Mouse (Mus musculus) forebrain, embryonic 13.5 days (tissue): ENCODE results near the gene Bbs7. TPM values are rescaled to one million over a fixed set of nuclear protein-coding genes. Genes with fewer than 3 reads are reported as not detected.
"Not testable (repeated sequence)": the region's sequence is repeated elsewhere in the genome, so short reads cannot be mapped to it uniquely, and the experiment has no call there.

Experiments used
- ATAC-seq: fragments of 200-750 bp; cut with Nextera tagmentation; 2 replicates; pipeline ENCODE4 v1.8.0; 2017
- H3K27ac ChIP-seq: fragments of 300-500 bp; sonication (generic); 2 replicates; pipeline ENCODE4 v1.5.1; 2015; ENCODE audit warnings: inconsistent platforms, mild to moderate bottlenecking, moderate library complexity
- H3K27me3 ChIP-seq: fragments of 300-500 bp; sonication (generic); 2 replicates; pipeline ENCODE4 v1.6.1; 2015; ENCODE audit warnings: mild to moderate bottlenecking, inconsistent platforms
- H3K36me3 ChIP-seq: fragments of 300-500 bp; sonication (generic); 2 replicates; pipeline ENCODE4 v1.6.1; 2015; ENCODE audit warnings: mild to moderate bottlenecking, inconsistent platforms; ENCODE audit not compliant: poor library complexity, severe bottlenecking
- H3K4me1 ChIP-seq: fragments of 300-500 bp; sonication (generic); 2 replicates; pipeline ENCODE4 v1.6.1; 2015; ENCODE audit warnings: inconsistent platforms
- H3K4me2 ChIP-seq: fragments of 300-500 bp; sonication (generic); 2 replicates; pipeline ENCODE4 v1.6.1; 2015; ENCODE audit warnings: inconsistent platforms, mild to moderate bottlenecking, moderate library complexity
- H3K4me3 ChIP-seq: fragments of 300-500 bp; sonication (generic); 2 replicates; pipeline ENCODE4 v1.5.1; 2015; ENCODE audit warnings: mild to moderate bottlenecking, inconsistent platforms
- H3K9ac ChIP-seq: fragments of 300-500 bp; sonication (generic); 2 replicates; pipeline ENCODE4 v1.6.1; 2015; ENCODE audit warnings: mild to moderate bottlenecking, inconsistent platforms
- H3K9me3 ChIP-seq: fragments of 300-500 bp; sonication (generic); replicated peaks from 2 replicates; pipeline ENCODE4 v1.6.1; 2016; ENCODE audit warnings: inconsistent platforms
- WGBS: fragments of 180-500 bp; shearing (Covaris S2); methylation state at CpG from one replicate; pipeline ENCODE4 v1.1.7; 2015; 5-methylcytosine and 5-hydroxymethylcytosine counted together
- polyA plus RNA-seq: library from polyadenylated mRNA; unstranded; fragments of >200 nt; fragmentation: Nextera tagmentation; extraction: Ambion mirVana; gene quantifications from 2 replicates; pipeline ENCODE4 v1.2.1, GENCODE M21; 2015

Gene Bbs7
- 20.1 and 20.3 TPM in 2 replicates for polyA plus RNA-seq

DNA sequence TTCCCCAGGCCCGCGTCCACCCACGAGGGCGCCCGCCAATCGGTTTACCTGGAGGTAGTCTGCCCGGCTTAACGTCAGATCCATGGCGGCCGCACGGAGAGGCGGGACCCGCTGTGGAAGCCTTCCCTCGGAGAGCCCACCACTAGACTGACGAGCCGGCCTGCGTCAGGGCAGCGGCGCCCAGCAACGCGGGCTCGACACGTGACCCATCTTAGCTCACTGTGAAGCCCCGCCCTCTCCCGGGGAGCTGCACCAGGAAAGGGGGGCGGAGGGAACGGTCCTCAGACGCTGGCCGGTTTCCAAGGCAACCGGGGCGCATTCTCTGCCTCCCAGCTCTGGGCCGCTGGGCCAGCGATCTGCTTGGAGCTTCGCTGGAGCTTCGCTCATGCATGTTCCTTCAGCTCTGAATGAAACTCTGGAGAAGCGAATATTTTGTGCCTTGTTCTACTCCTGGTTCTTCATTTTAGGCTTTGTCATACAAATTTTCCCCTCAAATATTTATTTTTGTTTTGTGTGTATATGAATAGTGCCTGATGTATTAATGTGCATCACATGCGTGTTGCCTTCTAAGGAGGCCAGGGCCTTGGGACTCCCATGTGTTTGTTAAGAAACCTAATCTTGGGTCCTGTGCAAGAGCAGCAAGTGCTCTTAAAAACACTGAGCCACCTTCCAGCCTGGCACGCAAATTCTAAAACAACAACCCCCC is at the start of gene Bbs7:
Gene Bbs7 (minus strand): TSS at position 276 of the 706 bp plus-strand sequence.
- peak within 1 kb of the TSS; percentile 84 for H3K9ac ChIP-seq
- 5% methylated on average over 35 of the region's 38 CpGs for WGBS
- peak within 1 kb of the TSS; percentile 63 for H3K27ac ChIP-seq

DNA sequence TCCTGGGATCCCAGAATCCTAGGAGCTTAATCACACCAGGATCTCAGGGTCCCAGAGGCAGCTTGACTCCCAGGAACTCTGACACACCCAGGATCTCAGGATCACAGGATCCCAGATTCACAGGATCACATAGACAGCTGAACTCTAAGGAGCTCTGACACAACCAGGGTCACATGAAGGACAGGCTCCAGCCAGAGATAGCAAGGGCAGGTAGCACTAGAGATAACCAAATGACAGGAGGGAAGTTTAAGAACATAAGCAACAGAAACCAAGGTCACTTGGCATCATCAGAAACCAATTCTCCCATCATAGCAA is 31.9 kb upstream of the Bbs7 start:
- H3K4me2 ChIP-seq, H3K27ac ChIP-seq, H3K4me1 ChIP-seq, H3K9me3 ChIP-seq, H3K4me3 ChIP-seq, H3K36me3 ChIP-seq, H3K27me3 ChIP-seq, H3K9ac ChIP-seq, ATAC-seq: not testable (repeated sequence)

More for the DNA sequence above, at the start of gene Bbs7:
- peaks cover 6% of the 10 kb centered on the region; the same call in 1 of the 2 replicates for H3K36me3 ChIP-seq
- H3K27me3 ChIP-seq: no peaks in the 10 kb centered on the region
- no peaks in the 10 kb centered on the region for H3K9me3 ChIP-seq
- peak; percentile 100 for ATAC-seq
- H3K4me1 ChIP-seq: peaks cover 12% of the 10 kb centered on the region
- peak within 1 kb of the TSS; percentile 63 for H3K4me2 ChIP-seq
- H3K4me3 ChIP-seq: peak within 1 kb of the TSS; percentile 69

DNA sequence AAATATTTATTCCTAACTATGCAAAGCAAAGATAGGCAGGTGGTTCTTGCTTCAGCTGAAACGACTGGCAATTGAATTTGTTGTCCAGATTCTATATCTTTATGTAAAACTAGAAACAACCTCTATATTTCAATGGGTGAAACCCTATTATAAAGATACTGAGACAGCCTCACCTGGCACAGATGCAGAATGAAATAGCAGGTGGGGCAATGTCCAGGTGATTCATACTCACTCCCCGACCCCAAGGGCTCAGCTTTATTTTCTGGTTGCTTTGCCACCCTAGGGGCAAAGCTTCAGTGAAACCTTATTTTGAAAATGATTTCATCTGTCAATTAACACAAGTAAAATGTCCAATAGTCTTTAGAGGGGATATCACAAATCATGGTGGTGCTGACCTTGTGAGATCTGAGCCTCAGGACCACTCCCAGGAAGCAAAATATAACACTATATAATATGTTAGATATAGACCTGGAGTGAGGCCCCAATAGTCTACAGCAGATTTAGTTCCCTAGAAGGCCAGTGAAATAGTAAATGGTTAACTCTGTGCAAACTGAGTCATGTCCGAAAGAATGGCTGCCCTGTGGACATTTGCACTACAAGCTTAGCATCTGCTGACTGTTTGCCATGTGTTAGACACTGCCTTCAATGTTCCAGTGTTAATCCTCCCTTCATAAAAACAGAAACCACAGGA is 31.4 kb upstream of the Bbs7 start:
- Histone ChIP-seq H3K9me3 (no peaks in the 10 kb centered on the region), H3K4me1 (no peaks in the 10 kb centered on the region), H3K27me3 (no peaks in the 10 kb centered on the region), H3K4me3 (no peak overlapping the region), H3K36me3 (no peaks in the 10 kb centered on the region), H3K27ac (no peak overlapping the region), H3K4me2 (no peak overlapping the region), H3K9ac (no peak overlapping the region)
- ATAC-seq: no peak
- 83% methylated on average over 3 of the region's 3 CpGs for WGBS

DNA sequence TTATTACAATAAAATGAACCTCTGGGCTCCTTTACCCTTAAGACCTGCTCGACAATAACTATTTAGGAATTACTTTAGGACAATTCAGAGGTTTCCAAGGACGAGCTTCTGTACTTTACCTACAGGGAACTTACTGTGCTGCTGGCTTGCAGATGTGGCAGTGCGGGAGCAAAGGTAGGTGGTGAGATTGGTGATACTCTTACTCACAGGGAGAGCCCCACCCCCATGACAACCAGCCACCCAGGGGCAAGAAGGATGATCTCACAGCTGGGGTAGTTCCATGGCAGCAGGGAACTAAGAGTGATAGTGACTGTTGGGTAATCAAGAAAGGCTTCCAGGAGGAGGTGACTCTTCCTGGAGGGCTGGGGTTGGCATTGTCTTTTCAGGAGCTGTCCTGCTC is 30.1 kb upstream of the Bbs7 start:
- WGBS: 87% methylated on average over 3 of the region's 3 CpGs
- Histone ChIP-seq H3K9me3 (no peaks in the 10 kb centered on the region), H3K9ac (no peak overlapping the region), H3K4me2 (no peak overlapping the region), H3K27ac (no peak overlapping the region), H3K36me3 (no peaks in the 10 kb centered on the region), H3K4me3 (no peak overlapping the region), H3K27me3 (no peaks in the 10 kb centered on the region), H3K4me1 (no peaks in the 10 kb centered on the region)
- no peak for ATAC-seq

DNA sequence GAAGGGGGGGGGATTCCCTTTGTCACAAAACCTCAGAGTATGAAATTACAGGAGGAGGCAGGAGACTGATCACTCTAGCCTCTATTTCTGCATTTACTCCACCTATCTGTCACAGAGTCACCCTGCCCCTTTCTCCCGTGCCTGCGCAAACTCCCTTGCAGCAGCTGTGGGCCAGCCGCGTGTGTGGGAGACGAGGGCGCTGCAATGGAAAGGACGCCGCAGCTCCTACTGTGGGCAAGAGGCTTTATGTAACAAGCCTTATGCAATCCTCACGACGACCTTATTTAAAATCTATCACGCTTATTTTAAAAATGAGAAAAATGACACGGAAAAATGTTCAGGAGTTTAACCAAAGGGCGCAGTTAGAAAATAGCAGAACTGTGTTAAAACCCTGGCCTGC is 29.5 kb upstream of the Bbs7 start:
- ATAC-seq: no peak
- WGBS: 72% methylated on average over 13 of the region's 13 CpGs
- no peak overlapping the region for H3K4me3 ChIP-seq
- H3K9me3 ChIP-seq: no peaks in the 10 kb centered on the region
- H3K27me3 ChIP-seq: no peaks in the 10 kb centered on the region
- H3K36me3 ChIP-seq: no peaks in the 10 kb centered on the region
- H3K27ac ChIP-seq: no peak overlapping the region
- H3K4me1 ChIP-seq: no peaks in the 10 kb centered on the region
- H3K4me2 ChIP-seq: no peak overlapping the region
- H3K9ac ChIP-seq: no peak overlapping the region

DNA sequence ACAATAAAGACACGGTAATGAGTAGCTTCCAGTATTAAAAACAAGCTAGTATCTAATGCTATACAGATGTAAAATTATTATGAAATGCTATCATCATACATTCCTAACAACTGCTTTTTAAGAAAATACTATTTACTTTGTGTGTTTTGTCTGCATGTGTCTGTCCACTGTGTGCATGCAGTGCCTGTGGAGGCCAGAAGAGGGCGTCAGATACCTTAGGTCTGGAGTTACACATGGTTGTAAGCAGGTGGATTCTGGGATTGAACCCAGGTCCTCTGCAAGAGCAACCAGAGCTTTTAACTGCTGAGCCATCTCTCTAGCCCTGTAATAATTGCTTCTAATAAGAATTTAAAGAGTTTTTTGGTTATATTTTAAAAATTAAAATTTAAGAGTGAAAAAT is 27.5 kb upstream of the Bbs7 start:
- Histone ChIP-seq H3K4me3 (no peak overlapping the region), H3K36me3 (no peaks in the 10 kb centered on the region), H3K4me1 (no peaks in the 10 kb centered on the region), H3K4me2 (no peak overlapping the region), H3K9ac (no peak overlapping the region), H3K27ac (no peak overlapping the region), H3K9me3 (no peaks in the 10 kb centered on the region), H3K27me3 (no peaks in the 10 kb centered on the region)
- no peak for ATAC-seq
- 64% methylated on average over 2 of the region's 2 CpGs for WGBS

DNA sequence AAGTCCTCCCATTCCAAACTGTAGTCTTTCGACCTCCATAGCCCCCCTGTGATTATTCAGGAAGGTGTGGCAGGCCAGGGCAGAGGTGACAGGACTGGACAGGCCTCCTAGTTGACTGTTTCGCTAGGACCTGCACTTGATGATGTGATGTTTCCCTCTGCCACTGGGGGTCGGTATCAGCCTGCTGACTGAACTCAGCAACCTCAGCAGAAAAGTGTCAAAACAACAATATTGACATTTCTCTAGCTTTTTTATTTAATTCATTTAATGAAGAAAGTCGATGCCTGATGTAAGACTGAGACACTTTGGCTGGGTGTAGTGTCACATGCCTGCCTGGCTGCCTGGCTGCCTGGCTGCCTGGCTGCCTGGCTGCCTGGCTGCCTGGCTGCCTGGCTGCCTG is 22.2 kb upstream of the Bbs7 start:
- Histone ChIP-seq H3K9me3 (no peaks in the 10 kb centered on the region), H3K27me3 (no peaks in the 10 kb centered on the region), H3K9ac (no peak overlapping the region), H3K4me2 (no peak overlapping the region), H3K36me3 (no peaks in the 10 kb centered on the region), H3K4me3 (no peak overlapping the region), H3K27ac (no peak overlapping the region), H3K4me1 (no peaks in the 10 kb centered on the region)
- WGBS: 18% methylated on average over 4 of the region's 4 CpGs
- ATAC-seq: peak; percentile 72

DNA sequence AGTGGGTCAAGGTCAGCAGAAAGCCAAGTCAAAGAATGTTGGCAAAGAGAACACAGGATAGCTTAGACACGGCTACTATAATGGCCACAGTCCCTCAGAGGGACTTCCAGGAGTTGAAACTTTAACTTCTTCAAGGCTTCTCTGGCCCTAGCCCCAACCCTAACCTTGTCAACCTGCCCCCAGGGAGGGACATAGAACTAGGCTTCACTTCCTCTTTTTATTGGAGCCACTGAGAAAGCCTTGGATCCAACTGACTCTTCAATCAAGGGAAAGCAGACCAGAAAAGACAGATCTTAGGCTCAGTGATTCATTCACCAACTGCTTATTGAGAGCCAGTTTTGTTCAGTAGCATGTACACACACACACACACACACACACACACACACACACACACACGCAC is 13.5 kb upstream of the Bbs7 start:
- no peaks in the 10 kb centered on the region for H3K9me3 ChIP-seq
- H3K4me2 ChIP-seq: no peak overlapping the region
- no peaks in the 10 kb centered on the region for H3K36me3 ChIP-seq
- no peak overlapping the region for H3K4me3 ChIP-seq
- WGBS: 92% methylated on average over 2 of the region's 2 CpGs
- no peaks in the 10 kb centered on the region for H3K4me1 ChIP-seq
- H3K27ac ChIP-seq: no peak overlapping the region
- ATAC-seq: no peak
- H3K9ac ChIP-seq: no peak overlapping the region
- no peaks in the 10 kb centered on the region for H3K27me3 ChIP-seq

DNA sequence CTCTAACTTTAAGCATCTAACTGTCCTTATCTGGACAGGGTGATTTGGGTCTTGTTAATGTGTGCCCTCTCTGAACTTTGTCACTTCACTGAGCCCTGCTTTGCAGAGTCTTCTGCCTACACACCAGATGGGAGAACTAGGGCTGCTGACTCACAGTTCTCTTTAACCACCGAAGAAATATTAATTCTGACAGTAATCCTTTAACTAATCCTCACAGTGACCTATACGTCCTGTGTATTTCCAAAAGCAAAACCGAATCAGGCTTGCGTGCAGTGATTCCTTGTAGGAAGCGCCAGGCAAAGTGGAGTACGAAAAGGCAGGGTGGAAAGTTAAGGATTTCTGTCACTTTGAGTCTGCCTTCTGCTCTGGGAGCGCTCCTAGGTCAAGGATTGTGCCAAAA is 4.9 kb upstream of the Bbs7 start:
- no peak overlapping the region for H3K9ac ChIP-seq
- no peaks in the 10 kb centered on the region for H3K36me3 ChIP-seq
- ATAC-seq: no peak
- H3K4me2 ChIP-seq: no peak overlapping the region
- H3K4me1 ChIP-seq: peaks cover 5% of the 10 kb centered on the region; the same call in 1 of the 2 replicates
- no peaks in the 10 kb centered on the region for H3K27me3 ChIP-seq
- 76% methylated on average over 7 of the region's 7 CpGs for WGBS
- no peak overlapping the region for H3K4me3 ChIP-seq
- H3K9me3 ChIP-seq: no peaks in the 10 kb centered on the region
- no peak overlapping the region for H3K27ac ChIP-seq

DNA sequence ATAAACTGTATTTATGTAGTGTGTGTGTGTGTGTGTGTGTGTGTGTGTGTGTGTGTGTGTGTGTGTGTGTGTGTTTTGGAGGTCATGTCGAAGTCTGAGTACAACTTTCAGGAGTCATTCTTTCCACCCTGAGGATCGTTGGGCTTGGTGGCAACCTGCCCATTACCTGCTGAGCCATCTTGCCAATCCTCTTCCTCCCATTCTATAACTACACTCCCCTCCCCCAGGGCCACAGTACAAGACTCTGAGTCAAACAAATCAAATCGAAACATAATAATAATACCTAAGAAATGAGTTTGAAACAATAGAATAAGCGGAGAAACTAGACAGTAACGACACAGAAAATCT is 605 bp upstream of the Bbs7 start:
- Histone ChIP-seq H3K27ac (no peak overlapping the region), H3K9me3 (no peaks in the 10 kb centered on the region), H3K36me3 (peaks cover 1% of the 10 kb centered on the region; the same call in 1 of the 2 replicates), H3K4me3 (0 out of 2 replicates have a peak overlapping the region, but pooled peaks have one; percentile 69), H3K9ac (peak overlapping the region; percentile 84; the same call in 1 of the 2 replicates), H3K4me1 (peaks cover 12% of the 10 kb centered on the region), H3K4me2 (peak overlapping the region; percentile 63), H3K27me3 (no peaks in the 10 kb centered on the region)
- no peak for ATAC-seq
- 68% methylated on average over 5 of the region's 5 CpGs for WGBS

DNA sequence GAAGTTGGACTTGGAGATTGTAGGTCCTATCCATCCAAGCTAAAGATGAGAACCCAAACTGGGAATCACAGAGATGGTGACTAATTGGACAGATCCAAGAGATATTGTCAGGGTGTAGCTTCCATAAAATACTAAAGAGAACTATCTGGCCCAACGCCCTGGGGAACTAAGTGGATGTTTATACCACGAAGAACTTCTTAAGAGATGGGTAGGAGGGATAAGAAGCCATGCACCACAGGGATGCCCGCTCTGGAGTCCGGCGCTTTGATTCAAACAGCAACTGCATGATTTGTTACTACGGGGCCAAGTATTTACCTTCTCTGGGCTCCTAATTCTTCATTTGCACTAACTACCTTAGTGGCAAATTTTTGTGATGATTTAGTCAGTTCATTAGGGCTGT is 590 bp downstream of the Bbs7 start:
- peaks cover 6% of the 10 kb centered on the region; the same call in 1 of the 2 replicates for H3K36me3 ChIP-seq
- 3% methylated on average over 6 of the region's 6 CpGs for WGBS
- no peaks in the 10 kb centered on the region for H3K27me3 ChIP-seq
- H3K4me1 ChIP-seq: peaks cover 12% of the 10 kb centered on the region
- no peaks in the 10 kb centered on the region for H3K9me3 ChIP-seq
- H3K9ac ChIP-seq: peak overlapping the region; percentile 84
- H3K4me2 ChIP-seq: peak overlapping the region; percentile 63
- H3K4me3 ChIP-seq: peak overlapping the region; percentile 69
- ATAC-seq: peak; percentile 39
- peak overlapping the region; percentile 63 for H3K27ac ChIP-seq

DNA sequence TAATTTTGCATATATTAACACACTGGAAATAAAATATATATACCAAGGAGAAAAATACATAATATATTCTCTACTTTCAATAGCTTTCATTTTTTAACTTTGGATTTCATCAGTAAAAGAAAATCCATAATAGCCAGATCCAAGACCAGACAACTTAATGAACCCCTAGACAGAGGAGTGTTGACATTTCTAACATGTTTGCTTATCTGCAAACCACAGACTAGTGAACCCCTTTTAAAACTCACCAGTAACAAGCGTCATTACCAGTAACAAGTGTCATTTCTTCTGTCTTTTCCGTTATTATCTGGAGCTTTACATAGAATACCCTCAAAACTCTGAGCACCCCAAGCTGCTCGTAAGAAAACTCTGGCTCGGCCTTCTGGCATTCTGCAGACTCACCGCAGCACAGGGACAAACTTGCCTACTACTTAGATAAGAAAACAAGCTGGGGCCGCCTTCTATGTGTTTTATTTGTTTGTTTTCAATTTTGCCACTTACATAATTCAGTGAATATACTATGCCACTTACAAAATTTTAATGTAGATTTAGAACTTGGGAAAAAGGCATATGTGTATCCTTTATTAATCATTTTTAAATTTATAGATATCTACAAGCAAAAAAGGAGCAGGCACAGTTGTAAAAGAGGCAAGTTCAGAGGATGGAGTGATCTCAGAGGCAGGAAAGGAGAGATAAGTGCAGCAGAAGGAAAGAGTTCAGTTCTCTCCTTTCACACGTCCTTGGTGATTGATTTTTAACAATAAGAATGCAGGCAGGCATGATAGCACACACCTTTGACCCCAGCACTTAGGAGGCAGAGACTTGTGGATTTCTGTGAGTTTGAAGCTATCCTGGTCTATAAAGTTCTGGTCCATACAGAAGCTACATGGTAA is 7.1 kb downstream of the Bbs7 start:
- no peak for ATAC-seq
- Histone ChIP-seq H3K9ac (no peak overlapping the region), H3K27ac (no peak overlapping the region), H3K4me3 (no peak overlapping the region), H3K36me3 (peaks cover 19% of the 10 kb centered on the region), H3K27me3 (no peaks in the 10 kb centered on the region), H3K9me3 (no peaks in the 10 kb centered on the region), H3K4me2 (no peak overlapping the region), H3K4me1 (no peaks in the 10 kb centered on the region)
- 84% methylated on average over 7 of the region's 7 CpGs for WGBS
